Mouse (Mus musculus): ENCODE measurements at regions not wholly inside any gene's neighbourhood (a gene's known extent, or its start where the extent isn't known, plus 50 kb on each side); places are given as distances from the start of the nearest gene placed in this dataset.

DNA sequence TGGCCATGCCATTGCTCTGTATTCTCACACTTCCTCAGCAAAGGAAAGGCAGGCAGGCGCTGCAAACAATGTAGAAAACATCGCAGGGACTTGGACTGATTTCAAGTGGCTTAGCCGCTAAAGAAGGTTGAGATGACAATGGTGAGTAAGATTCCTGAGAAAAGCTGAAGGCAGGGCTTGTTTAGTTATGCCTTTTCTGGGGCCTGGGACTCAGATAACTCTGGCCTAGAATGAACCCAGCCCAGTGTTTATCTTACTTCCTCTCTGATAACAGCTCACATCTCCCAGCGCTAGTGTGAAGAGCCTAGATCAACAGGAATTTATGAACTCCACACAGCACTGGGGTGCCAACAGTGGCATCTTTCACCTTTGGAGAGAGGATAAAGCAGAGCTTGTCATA lies 170.2 kb downstream of the Phlda1 start:
- no peaks in the 10 kb centered on the region for H3K27me3 ChIP-seq (replicated peaks; ENCODE audit: control insufficient read depth, insufficient read depth, low read length)
- no peaks in the 10 kb centered on the region for H3K9me3 ChIP-seq (ENCODE audit: control insufficient read depth)
- no peak overlapping the region for H3K27ac ChIP-seq (ENCODE audit: low read depth, low read length)
- TF ChIP-seq CTCF (IDR thresholded peaks at IDR 0.05; ENCODE audit: low read depth): no peak
- H3K4me1 ChIP-seq (replicated peaks; ENCODE audit: control insufficient read depth, insufficient read depth, low read length): peaks cover 6% of the 10 kb centered on the region; the same call in 1 of the 2 replicates
- H3K4me2 ChIP-seq (replicated peaks; ENCODE audit: low read depth): no peak overlapping the region
- 0 out of 2 replicates have a peak, but pooled peaks have one; percentile 41 for ATAC-seq
- no peak overlapping the region for H3K9ac ChIP-seq (ENCODE audit: low read depth, low read length)
- H3K36me3 ChIP-seq (ENCODE audit: control insufficient read depth, insufficient read depth): no peaks in the 10 kb centered on the region
- 11% methylated on average over 4 of the region's 4 CpGs for WGBS
- no peak overlapping the region for H3K4me3 ChIP-seq (ENCODE audit: low read depth, low read length)

GRCm38 (mm10) chr10:111680919-111681318 lies 174.8 kb downstream of the Phlda1 start:
- no peak overlapping the region for H3K4me2 ChIP-seq (replicated peaks; ENCODE audit: low read depth)
- H3K27ac ChIP-seq (ENCODE audit: low read depth, low read length): no peak overlapping the region
- H3K9ac ChIP-seq (ENCODE audit: low read depth, low read length): no peak overlapping the region
- H3K9me3 ChIP-seq (ENCODE audit: control insufficient read depth): no peaks in the 10 kb centered on the region
- no peaks in the 10 kb centered on the region for H3K27me3 ChIP-seq (replicated peaks; ENCODE audit: control insufficient read depth, insufficient read depth, low read length)
- H3K4me3 ChIP-seq (ENCODE audit: low read depth, low read length): no peak overlapping the region
- H3K36me3 ChIP-seq (ENCODE audit: control insufficient read depth, insufficient read depth): no peaks in the 10 kb centered on the region
- peaks cover 4% of the 10 kb centered on the region; the same call in 1 of the 2 replicates for H3K4me1 ChIP-seq (replicated peaks; ENCODE audit: control insufficient read depth, insufficient read depth, low read length)
- WGBS: 90% methylated on average over 4 of the region's 4 CpGs
- ATAC-seq: no peak
- no peak for TF ChIP-seq CTCF (IDR thresholded peaks at IDR 0.05; ENCODE audit: low read depth)

- peak; percentile 77 for ATAC-seq
- Histone ChIP-seq H3K27ac (ENCODE audit: low read depth, low read length) (no peak overlapping the region; the same call in 1 of the 2 replicates), H3K4me2 (replicated peaks; ENCODE audit: low read depth) (no peak overlapping the region), H3K4me3 (ENCODE audit: low read depth, low read length) (no peak overlapping the region), H3K27me3 (replicated peaks; ENCODE audit: control insufficient read depth, insufficient read depth, low read length) (no peaks in the 10 kb centered on the region), H3K4me1 (replicated peaks; ENCODE audit: control insufficient read depth, insufficient read depth, low read length) (no peaks in the 10 kb centered on the region), H3K9me3 (ENCODE audit: control insufficient read depth) (no peaks in the 10 kb centered on the region), H3K9ac (ENCODE audit: low read depth, low read length) (no peak overlapping the region), H3K36me3 (ENCODE audit: control insufficient read depth, insufficient read depth) (no peaks in the 10 kb centered on the region)
- TF ChIP-seq CTCF (IDR thresholded peaks at IDR 0.05; ENCODE audit: low read depth): no peak
- WGBS: 34% methylated on average over 10 of the region's 10 CpGs
These were observed 178.6 kb downstream of the Phlda1 start for GRCm38 (mm10) chr10:111684409-111685346.

DNA sequence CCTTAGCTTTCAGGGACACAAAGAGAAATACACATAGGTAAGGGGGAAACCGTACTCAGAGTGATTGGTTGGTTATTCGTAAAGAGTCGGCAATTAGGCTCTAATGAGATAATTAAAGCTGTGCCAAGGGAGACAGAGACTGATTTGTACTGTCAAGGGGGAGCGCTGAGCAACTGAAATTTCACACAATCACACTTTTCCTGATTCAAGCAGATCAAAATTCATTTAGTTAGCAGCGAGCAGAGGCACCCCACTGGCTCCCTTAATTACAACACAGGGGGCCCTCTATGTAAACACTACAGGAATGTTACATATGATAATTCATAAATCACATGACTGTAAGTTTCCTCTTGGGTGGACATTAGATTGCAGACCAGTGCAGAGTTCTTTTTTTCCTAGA lies 180.5 kb downstream of the Phlda1 start:
- Histone ChIP-seq H3K4me2 (replicated peaks; ENCODE audit: low read depth) (no peak overlapping the region), H3K9ac (ENCODE audit: low read depth, low read length) (no peak overlapping the region), H3K27ac (ENCODE audit: low read depth, low read length) (no peak overlapping the region), H3K27me3 (replicated peaks; ENCODE audit: control insufficient read depth, insufficient read depth, low read length) (no peaks in the 10 kb centered on the region), H3K9me3 (ENCODE audit: control insufficient read depth) (no peaks in the 10 kb centered on the region), H3K4me1 (replicated peaks; ENCODE audit: control insufficient read depth, insufficient read depth, low read length) (0 out of 2 replicates have a peak, but pooled peaks cover 4% of the 10 kb centered on the region), H3K36me3 (ENCODE audit: control insufficient read depth, insufficient read depth) (no peaks in the 10 kb centered on the region), H3K4me3 (ENCODE audit: low read depth, low read length) (no peak overlapping the region)
- no peak for ATAC-seq
- no peak for TF ChIP-seq CTCF (IDR thresholded peaks at IDR 0.05; ENCODE audit: low read depth)
- 61% methylated on average over 5 of the region's 5 CpGs for WGBS

DNA sequence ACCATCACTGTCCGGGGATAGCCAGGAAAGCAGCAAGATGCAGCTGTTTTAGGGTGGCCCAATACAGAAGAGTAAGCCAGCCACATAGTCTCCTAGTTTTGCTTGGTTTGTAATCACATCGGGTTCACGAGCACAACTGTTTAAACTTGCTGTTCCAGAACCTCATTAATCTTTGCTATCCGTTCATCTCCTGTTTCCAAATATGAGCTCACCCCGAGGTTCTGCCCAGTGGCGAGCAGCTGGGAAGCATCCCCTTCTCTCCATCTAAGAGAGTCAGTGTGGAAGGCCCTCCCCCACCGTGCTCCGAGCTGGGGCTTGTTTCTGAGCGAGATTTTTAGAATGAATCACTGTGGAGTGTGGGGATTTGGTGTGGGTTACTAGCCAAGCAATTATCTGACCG lies 183.5 kb downstream of the Phlda1 start:
- Histone ChIP-seq H3K9ac (ENCODE audit: low read depth, low read length) (no peak overlapping the region), H3K36me3 (ENCODE audit: control insufficient read depth, insufficient read depth) (no peaks in the 10 kb centered on the region), H3K9me3 (ENCODE audit: control insufficient read depth) (no peaks in the 10 kb centered on the region), H3K27ac (ENCODE audit: low read depth, low read length) (no peak overlapping the region), H3K27me3 (replicated peaks; ENCODE audit: control insufficient read depth, insufficient read depth, low read length) (no peaks in the 10 kb centered on the region), H3K4me1 (replicated peaks; ENCODE audit: control insufficient read depth, insufficient read depth, low read length) (0 out of 2 replicates have a peak, but pooled peaks cover 10% of the 10 kb centered on the region), H3K4me3 (ENCODE audit: low read depth, low read length) (no peak overlapping the region), H3K4me2 (replicated peaks; ENCODE audit: low read depth) (no peak overlapping the region)
- WGBS: 44% methylated on average over 10 of the region's 10 CpGs
- TF ChIP-seq CTCF (IDR thresholded peaks at IDR 0.05; ENCODE audit: low read depth): no peak
- ATAC-seq: peak; percentile 36; the same call in 1 of the 2 replicates

GRCm38 (mm10) chr10:111693762-111694161 lies 187.7 kb downstream of the Phlda1 start:
- no peak overlapping the region for H3K4me3 ChIP-seq (ENCODE audit: low read depth, low read length)
- no peak overlapping the region for H3K27ac ChIP-seq (ENCODE audit: low read depth, low read length)
- H3K27me3 ChIP-seq (replicated peaks; ENCODE audit: control insufficient read depth, insufficient read depth, low read length): no peaks in the 10 kb centered on the region
- no peak overlapping the region for H3K4me2 ChIP-seq (replicated peaks; ENCODE audit: low read depth)
- no peaks in the 10 kb centered on the region for H3K9me3 ChIP-seq (ENCODE audit: control insufficient read depth)
- 0 out of 2 replicates have a peak, but pooled peaks cover 10% of the 10 kb centered on the region for H3K4me1 ChIP-seq (replicated peaks; ENCODE audit: control insufficient read depth, insufficient read depth, low read length)
- H3K9ac ChIP-seq (ENCODE audit: low read depth, low read length): no peak overlapping the region
- ATAC-seq: no peak
- no peaks in the 10 kb centered on the region for H3K36me3 ChIP-seq (ENCODE audit: control insufficient read depth, insufficient read depth)
- no peak for TF ChIP-seq CTCF (IDR thresholded peaks at IDR 0.05; ENCODE audit: low read depth)
